Mouse (Mus musculus) CH12.LX (cell line): Measurements from ENCODE around the gene Sh2d6.

Source experiments
- BHLHE40 ChIP-seq: IDR thresholded peaks from 2 replicates; pipeline ENCODE4 v1.6.1; 2011; ENCODE audit warnings: mild to moderate bottlenecking, low read depth, low read length, improper control_type of control experiment
- CHD1 ChIP-seq: IDR thresholded peaks from 2 replicates; pipeline ENCODE4 v1.6.1; 2012; ENCODE audit warnings: low read depth, low read length, improper control_type of control experiment, inconsistent platforms
- CHD2 ChIP-seq: IDR thresholded peaks from 2 replicates; pipeline ENCODE4 v1.6.1; 2011; ENCODE audit warnings: low read length, improper control_type of control experiment
- CTCF ChIP-seq, 2 experiments: IDR thresholded peaks in 1 of 2; conservative IDR thresholded peaks in 1 of 2; 2 replicates each; pipeline ENCODE4 v1.5.1; 2011 to 2012; ENCODE audit warnings: low read depth in 2 of 2, low read length in 2 of 2, improper control_type of control experiment in 1 of 2, inconsistent platforms in 1 of 2, mild to moderate bottlenecking in 1 of 2, moderate library complexity in 1 of 2
- EP300 ChIP-seq: IDR thresholded peaks from 2 replicates; pipeline ENCODE4 v1.6.1; 2011; ENCODE audit warnings: low read length, improper control_type of control experiment
- HCFC1 ChIP-seq: IDR thresholded peaks from 2 replicates; pipeline ENCODE4 v1.6.1; 2012; ENCODE audit warnings: low read depth, mild to moderate bottlenecking, inconsistent platforms, low read length, improper control_type of control experiment
- MAFK ChIP-seq: IDR thresholded peaks from 2 replicates; pipeline ENCODE4 v1.6.1; 2011; ENCODE audit warnings: low read length, improper control_type of control experiment; ENCODE audit not compliant: insufficient replicate concordance
- NELFE ChIP-seq: IDR thresholded peaks from 2 replicates; pipeline ENCODE4 v1.6.1; 2011; ENCODE audit warnings: low read depth, low read length, improper control_type of control experiment
- NRF1 ChIP-seq: IDR thresholded peaks from 2 replicates; pipeline ENCODE4 v1.6.1; 2014; ENCODE audit warnings: low read depth, mild to moderate bottlenecking, inconsistent platforms, low read length, improper control_type of control experiment, moderate library complexity
- POLR2A ChIP-seq: IDR thresholded peaks from 2 replicates; pipeline ENCODE4 v1.6.1; 2011; ENCODE audit warnings: low read depth, mild to moderate bottlenecking, improper control_type of control experiment, low read length
- SMC3 ChIP-seq: IDR thresholded peaks from 2 replicates; pipeline ENCODE4 v1.6.1; 2011; ENCODE audit warnings: low read depth, low read length, improper control_type of control experiment
- TBP ChIP-seq: conservative IDR thresholded peaks from 2 replicates; pipeline ENCODE4 v1.6.1; 2011; ENCODE audit warnings: low read depth, low read length, improper control_type of control experiment
- UBTF ChIP-seq: IDR thresholded peaks from 2 replicates; pipeline ENCODE4 v1.6.1; 2012; ENCODE audit warnings: low read depth, mild to moderate bottlenecking, inconsistent platforms, low read length, improper control_type of control experiment, moderate library complexity
- ZC3H11A ChIP-seq: IDR thresholded peaks from 2 replicates; pipeline ENCODE4 v1.6.1; 2012; ENCODE audit warnings: low read depth, mild to moderate bottlenecking, inconsistent platforms, low read length, improper control_type of control experiment

DNA sequence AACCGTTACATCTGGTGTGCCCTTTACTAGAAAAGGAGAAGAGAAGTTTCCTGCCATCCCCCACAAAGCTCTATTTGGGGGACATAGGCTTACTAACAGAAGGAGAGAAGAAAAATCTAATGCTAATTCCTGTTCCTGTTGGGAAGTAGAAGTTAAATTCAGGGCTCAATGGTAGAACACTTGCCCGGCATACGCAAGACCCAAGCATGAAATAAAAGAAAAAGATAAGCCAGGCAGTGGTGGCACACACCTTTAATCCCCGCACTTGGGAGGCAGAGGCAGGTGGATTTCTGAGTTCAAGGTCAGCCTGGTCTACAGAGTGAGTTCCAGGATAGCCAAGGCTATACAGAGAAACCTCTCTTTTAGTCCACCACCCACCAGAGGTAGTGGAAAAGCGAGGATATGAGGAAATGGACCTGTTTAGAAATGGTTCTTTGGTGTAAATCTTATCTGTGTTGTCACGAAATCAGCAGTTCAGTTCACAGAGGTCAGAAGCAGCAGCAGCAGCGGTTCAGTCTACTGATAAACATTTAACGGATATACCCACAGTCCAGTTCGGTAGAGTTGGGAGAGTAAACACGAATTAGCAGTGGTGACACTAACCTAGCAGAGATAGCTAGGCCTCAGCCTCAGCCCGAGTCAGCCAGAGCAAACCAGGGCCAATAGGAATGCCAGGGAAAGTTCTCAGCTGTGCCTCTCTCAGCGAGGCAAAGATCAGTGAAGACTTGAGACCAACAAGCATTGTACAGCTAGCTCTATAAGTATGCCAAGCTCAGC is 41.7 kb downstream of the Sh2d6 start:
- TF ChIP-seq POLR2A (no peak), MAFK (no peak), CTCF (conservative IDR thresholded peaks at IDR 0.05 in 1 of 2, IDR thresholded peaks at IDR 0.05 in 1 of 2; ENCODE audit: low read depth in 2 of 2, low read length in 2 of 2) (no peak), CHD2 (no peak), BHLHE40 (no peak), HCFC1 (no peak), NRF1 (no peak), UBTF (no peak), CHD1 (no peak), EP300 (no peak), SMC3 (no peak), ZC3H11A (no peak), TBP (no peak), NELFE (no peak)
